Mouse (Mus musculus): ENCODE results near the gene Nipbl. TPM values are rescaled to one million over a fixed set of nuclear protein-coding genes. Genes with fewer than 3 reads are reported as not detected.

Gene Nipbl
- polyA plus RNA-seq, 1 experiment from 2014 or later: 12.5 TPM

DNA sequence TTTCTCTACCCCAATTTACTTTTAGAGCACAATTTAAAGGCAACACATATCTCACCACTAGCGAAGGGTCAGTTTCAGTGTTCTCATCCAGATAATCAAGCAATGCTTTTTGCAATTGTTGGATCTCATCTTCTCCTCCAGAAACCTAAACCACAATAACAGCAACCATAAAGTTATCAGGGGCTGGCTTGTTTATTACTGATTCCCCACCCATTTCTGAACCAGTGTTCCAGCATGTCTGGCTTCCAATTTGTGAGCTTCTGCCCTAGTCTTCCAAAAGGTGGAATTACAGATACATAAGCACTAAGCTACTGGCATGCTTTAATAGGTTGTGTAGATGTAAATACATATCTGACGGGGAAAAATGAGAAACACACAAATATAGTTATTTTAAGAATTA, 118.6 kb downstream of the Nipbl start:
- Histone ChIP-seq H3K9me3 (ENCODE audit: control insufficient read depth, low read length) (no peaks in the 10 kb centered on the region), H3K4me1 (ENCODE audit: control insufficient read depth, insufficient read depth, low read length) (no peaks in the 10 kb centered on the region), H3K4me2 (ENCODE audit: low read depth, low read length) (no peak overlapping the region), H3K36me3 (ENCODE audit: control insufficient read depth, insufficient read depth, low read length) (0 out of 2 replicates have a peak, but pooled peaks cover 3% of the 10 kb centered on the region), H3K9ac (ENCODE audit: low read depth, low read length) (no peak overlapping the region), H3K27me3 (replicated peaks; ENCODE audit: control insufficient read depth, insufficient read depth, low read length) (no peaks in the 10 kb centered on the region), H3K4me3 (ENCODE audit: low read length) (no peak overlapping the region), H3K27ac (ENCODE audit: low read length) (no peak overlapping the region)
- ATAC-seq: no peak
- 98% methylated on average over 2 of the region's 2 CpGs for WGBS

DNA sequence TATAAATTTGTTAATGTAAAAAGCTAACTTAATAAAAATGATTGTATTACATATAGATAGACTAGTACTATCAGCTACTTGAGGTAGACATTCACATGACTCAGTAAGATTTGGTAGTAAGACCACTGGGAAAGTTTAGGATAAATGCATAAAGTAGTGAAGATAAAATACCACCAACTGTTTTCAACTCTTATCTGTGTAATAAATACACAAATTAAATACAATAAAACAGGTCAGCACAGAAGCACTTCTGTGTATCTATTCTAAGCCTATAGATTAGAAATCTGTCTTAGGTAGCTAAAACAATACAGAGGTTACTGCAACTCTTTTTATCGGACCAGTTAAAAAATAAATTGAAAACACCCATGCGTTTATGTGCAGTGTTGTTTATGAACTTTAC, 119.4 kb downstream of the Nipbl start:
- H3K9ac ChIP-seq (ENCODE audit: low read depth, low read length): no peak overlapping the region
- H3K4me3 ChIP-seq (ENCODE audit: low read length): no peak overlapping the region
- no peak overlapping the region for H3K4me2 ChIP-seq (ENCODE audit: low read depth, low read length)
- 90% methylated on average over 2 of the region's 2 CpGs for WGBS
- no peaks in the 10 kb centered on the region for H3K4me1 ChIP-seq (ENCODE audit: control insufficient read depth, insufficient read depth, low read length)
- no peaks in the 10 kb centered on the region for H3K9me3 ChIP-seq (ENCODE audit: control insufficient read depth, low read length)
- H3K27ac ChIP-seq (ENCODE audit: low read length): no peak overlapping the region
- no peak for ATAC-seq
- H3K27me3 ChIP-seq (replicated peaks; ENCODE audit: control insufficient read depth, insufficient read depth, low read length): no peaks in the 10 kb centered on the region
- H3K36me3 ChIP-seq (ENCODE audit: control insufficient read depth, insufficient read depth, low read length): peaks cover 3% of the 10 kb centered on the region; the same call in 1 of the 2 replicates

DNA sequence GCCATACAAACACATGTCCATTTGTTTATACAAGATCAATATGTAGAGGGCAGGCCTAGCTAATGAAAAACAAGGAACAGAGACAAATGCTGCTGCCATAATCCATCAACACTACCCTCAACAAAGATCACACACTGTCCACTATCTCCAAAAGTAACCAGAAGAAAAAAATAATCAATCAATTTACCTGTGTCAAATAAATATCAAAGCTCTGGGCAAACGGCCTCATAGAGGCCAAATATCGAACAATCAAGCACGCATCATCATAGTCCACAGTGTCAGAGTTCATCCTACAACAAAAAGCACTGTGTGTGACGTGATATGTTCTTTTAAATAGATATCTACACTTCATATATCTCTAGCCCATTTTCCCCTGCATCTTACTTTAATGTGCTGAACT, 120.2 kb downstream of the Nipbl start:
- H3K27ac ChIP-seq (ENCODE audit: low read length): no peak overlapping the region
- H3K36me3 ChIP-seq (ENCODE audit: control insufficient read depth, insufficient read depth, low read length): peaks cover 3% of the 10 kb centered on the region; the same call in 1 of the 2 replicates
- WGBS: 85% methylated on average over 4 of the region's 4 CpGs
- ATAC-seq: no peak
- no peak overlapping the region for H3K4me3 ChIP-seq (ENCODE audit: low read length)
- H3K4me1 ChIP-seq (ENCODE audit: control insufficient read depth, insufficient read depth, low read length): no peaks in the 10 kb centered on the region
- no peak overlapping the region for H3K9ac ChIP-seq (ENCODE audit: low read depth, low read length)
- no peaks in the 10 kb centered on the region for H3K9me3 ChIP-seq (ENCODE audit: control insufficient read depth, low read length)
- H3K4me2 ChIP-seq (ENCODE audit: low read depth, low read length): no peak overlapping the region
- no peaks in the 10 kb centered on the region for H3K27me3 ChIP-seq (replicated peaks; ENCODE audit: control insufficient read depth, insufficient read depth, low read length)

DNA sequence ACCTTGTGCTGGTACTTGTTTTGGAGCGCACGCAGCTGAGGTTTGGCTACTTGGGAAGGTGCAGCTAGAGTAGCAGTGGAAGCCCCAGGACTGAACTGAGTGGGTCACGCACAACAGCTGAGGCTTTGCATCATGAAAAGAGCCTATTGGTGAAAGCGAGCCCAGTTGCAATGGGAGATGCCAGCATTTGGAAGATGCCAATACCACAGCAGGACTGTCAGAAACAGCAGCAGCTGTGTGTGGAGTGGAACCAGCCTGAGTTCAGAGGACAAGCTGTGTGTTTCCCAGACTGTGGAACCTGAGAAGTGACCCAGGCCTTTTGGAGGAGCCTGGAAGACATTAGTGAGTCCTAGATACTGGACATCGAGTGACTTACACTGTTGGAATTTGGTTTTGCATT, 122.8 kb downstream of the Nipbl start:
- no peak for ATAC-seq
- 95% methylated on average over 5 of the region's 5 CpGs for WGBS
- H3K36me3 ChIP-seq (ENCODE audit: control insufficient read depth, insufficient read depth, low read length): peaks cover 3% of the 10 kb centered on the region; the same call in 1 of the 2 replicates

DNA sequence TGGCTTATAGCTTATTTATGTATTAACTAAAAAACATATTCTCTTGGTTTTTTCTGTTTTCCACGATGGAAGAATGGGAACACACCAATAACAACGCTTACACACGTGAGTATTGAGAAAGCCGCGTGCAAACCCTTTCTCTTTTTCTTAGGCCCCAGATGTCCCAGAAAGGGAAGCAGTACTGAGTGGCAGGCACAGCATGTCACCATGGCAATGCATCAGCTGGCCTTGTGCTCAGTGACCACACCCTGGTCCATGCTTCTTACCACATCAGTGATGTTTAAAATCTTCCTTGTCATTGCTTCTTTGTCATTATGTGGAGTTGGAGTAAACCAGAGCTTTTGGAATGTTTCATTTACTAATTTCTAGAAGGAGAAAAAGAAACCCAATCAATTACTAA, 125.1 kb downstream of the Nipbl start:
- Histone ChIP-seq H3K36me3 (ENCODE audit: control insufficient read depth, insufficient read depth, low read length) (peaks cover 3% of the 10 kb centered on the region; the same call in 1 of the 2 replicates), H3K4me2 (ENCODE audit: low read depth, low read length) (no peak overlapping the region), H3K9ac (ENCODE audit: low read depth, low read length) (no peak overlapping the region), H3K4me1 (ENCODE audit: control insufficient read depth, insufficient read depth, low read length) (no peaks in the 10 kb centered on the region), H3K27ac (ENCODE audit: low read length) (no peak overlapping the region), H3K4me3 (ENCODE audit: low read length) (no peak overlapping the region), H3K27me3 (replicated peaks; ENCODE audit: control insufficient read depth, insufficient read depth, low read length) (no peaks in the 10 kb centered on the region), H3K9me3 (ENCODE audit: control insufficient read depth, low read length) (no peaks in the 10 kb centered on the region)
- no peak for ATAC-seq
- 94% methylated on average over 5 of the region's 5 CpGs for WGBS

More for the DNA sequence above, 122.8 kb downstream of the Nipbl start:
- Histone ChIP-seq H3K27me3 (replicated peaks; ENCODE audit: control insufficient read depth, insufficient read depth, low read length) (no peaks in the 10 kb centered on the region), H3K4me3 (ENCODE audit: low read length) (no peak overlapping the region), H3K4me2 (ENCODE audit: low read depth, low read length) (no peak overlapping the region), H3K9ac (ENCODE audit: low read depth, low read length) (no peak overlapping the region), H3K9me3 (ENCODE audit: control insufficient read depth, low read length) (no peaks in the 10 kb centered on the region), H3K27ac (ENCODE audit: low read length) (no peak overlapping the region), H3K4me1 (ENCODE audit: control insufficient read depth, insufficient read depth, low read length) (no peaks in the 10 kb centered on the region)

DNA sequence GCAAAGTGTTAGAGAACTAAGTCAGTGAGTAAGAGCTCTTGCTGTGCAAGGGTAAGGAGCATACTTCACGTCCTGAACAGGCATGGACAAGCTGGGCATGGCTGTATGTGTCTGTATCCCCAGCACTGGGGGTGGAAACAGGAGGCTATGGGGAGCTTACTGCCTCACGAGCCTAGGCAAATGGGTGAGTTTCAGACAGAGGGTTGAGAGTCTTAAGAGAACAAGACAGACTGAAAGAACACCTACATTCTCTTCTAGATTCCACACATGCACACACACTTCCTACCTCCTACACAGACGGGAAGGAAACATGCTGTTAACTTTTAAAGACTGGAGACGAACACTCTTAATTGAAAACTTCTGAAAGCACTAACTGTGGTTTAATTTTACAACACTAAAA, 126.9 kb downstream of the Nipbl start:
- ATAC-seq: no peak
- Histone ChIP-seq H3K9me3 (ENCODE audit: control insufficient read depth, low read length) (no peaks in the 10 kb centered on the region), H3K27ac (ENCODE audit: low read length) (no peak overlapping the region), H3K36me3 (ENCODE audit: control insufficient read depth, insufficient read depth, low read length) (peaks cover 7% of the 10 kb centered on the region; the same call in 1 of the 2 replicates), H3K4me3 (ENCODE audit: low read length) (no peak overlapping the region), H3K27me3 (replicated peaks; ENCODE audit: control insufficient read depth, insufficient read depth, low read length) (no peaks in the 10 kb centered on the region), H3K4me2 (ENCODE audit: low read depth, low read length) (no peak overlapping the region), H3K9ac (ENCODE audit: low read depth, low read length) (no peak overlapping the region), H3K4me1 (ENCODE audit: control insufficient read depth, insufficient read depth, low read length) (no peaks in the 10 kb centered on the region)
- 89% methylated on average over 4 of the region's 4 CpGs for WGBS

DNA sequence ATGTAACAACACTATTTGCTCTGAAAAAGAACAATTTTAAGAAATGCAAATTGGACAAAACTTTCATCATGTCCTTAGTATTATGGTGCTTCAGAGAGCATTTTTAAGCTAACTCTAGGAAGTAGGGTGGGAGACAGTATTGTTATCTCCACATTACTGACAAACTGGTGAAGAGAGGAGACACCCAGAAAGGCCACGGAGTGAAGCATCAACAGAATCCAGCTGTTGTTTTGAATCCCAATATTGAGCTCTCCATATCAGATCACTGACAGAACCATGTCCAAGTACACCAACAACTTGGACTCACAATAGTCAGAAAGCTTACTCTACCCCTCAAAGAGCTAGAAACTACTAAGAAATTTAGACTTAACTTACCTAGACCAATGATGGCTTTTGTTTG, 138.8 kb downstream of the Nipbl start:
- H3K36me3 ChIP-seq (ENCODE audit: control insufficient read depth, insufficient read depth, low read length): peaks cover 7% of the 10 kb centered on the region; the same call in 1 of the 2 replicates

DNA sequence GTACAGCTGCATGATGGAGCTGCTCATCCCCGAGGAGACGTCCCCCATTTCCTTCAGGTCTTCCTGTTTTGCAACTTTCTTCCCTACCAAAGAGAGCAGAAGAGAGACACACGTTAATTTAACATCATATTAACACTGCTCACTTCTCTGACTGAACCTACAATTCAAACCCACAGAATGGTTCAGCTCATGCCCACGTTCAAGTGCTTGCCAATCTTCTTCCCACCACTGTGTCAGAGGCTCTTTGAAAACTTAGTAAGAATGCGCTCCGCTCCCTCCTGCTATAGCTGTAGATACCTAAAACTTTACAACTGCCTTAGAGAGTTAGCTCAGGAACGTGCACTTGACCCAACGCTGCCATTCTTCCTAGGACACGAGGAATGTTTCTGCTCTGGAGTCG, 141.3 kb downstream of the Nipbl start:
- ATAC-seq: no peak
- WGBS: 92% methylated on average over 10 of the region's 10 CpGs
- Histone ChIP-seq H3K4me1 (ENCODE audit: control insufficient read depth, insufficient read depth, low read length) (no peaks in the 10 kb centered on the region), H3K27me3 (replicated peaks; ENCODE audit: control insufficient read depth, insufficient read depth, low read length) (no peaks in the 10 kb centered on the region), H3K4me2 (ENCODE audit: low read depth, low read length) (no peak overlapping the region), H3K9ac (ENCODE audit: low read depth, low read length) (no peak overlapping the region), H3K27ac (ENCODE audit: low read length) (no peak overlapping the region), H3K4me3 (ENCODE audit: low read length) (no peak overlapping the region), H3K36me3 (ENCODE audit: control insufficient read depth, insufficient read depth, low read length) (peaks cover 12% of the 10 kb centered on the region), H3K9me3 (ENCODE audit: control insufficient read depth, low read length) (no peaks in the 10 kb centered on the region)

More for the DNA sequence above, 138.8 kb downstream of the Nipbl start:
- no peaks in the 10 kb centered on the region for H3K4me1 ChIP-seq (ENCODE audit: control insufficient read depth, insufficient read depth, low read length)
- H3K9ac ChIP-seq (ENCODE audit: low read depth, low read length): no peak overlapping the region
- H3K27me3 ChIP-seq (replicated peaks; ENCODE audit: control insufficient read depth, insufficient read depth, low read length): no peaks in the 10 kb centered on the region
- H3K4me2 ChIP-seq (ENCODE audit: low read depth, low read length): no peak overlapping the region
- ATAC-seq: no peak
- H3K27ac ChIP-seq (ENCODE audit: low read length): no peak overlapping the region
- H3K4me3 ChIP-seq (ENCODE audit: low read length): no peak overlapping the region
- no peaks in the 10 kb centered on the region for H3K9me3 ChIP-seq (ENCODE audit: control insufficient read depth, low read length)
- WGBS: 88% methylated on average over 1 of the region's 1 CpGs

DNA sequence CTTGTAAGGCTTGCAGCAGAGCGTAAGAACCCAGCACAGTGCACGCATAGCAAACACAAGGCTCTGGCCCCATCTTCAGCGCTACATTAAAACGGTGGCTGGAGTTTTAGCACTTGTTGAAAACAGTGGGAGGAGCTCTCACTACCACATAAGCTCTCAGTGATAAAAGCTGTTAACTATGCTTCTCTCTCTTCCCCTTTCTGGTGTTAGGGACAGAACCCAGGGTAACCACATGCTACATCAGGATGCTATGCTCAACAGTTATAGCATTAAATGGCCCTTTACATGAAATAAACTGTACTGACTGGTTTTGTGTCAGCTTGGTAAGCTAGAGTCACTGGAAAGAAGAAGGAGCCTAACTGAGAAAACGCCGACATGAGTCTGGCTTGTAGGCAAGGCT, 150.1 kb downstream of the Nipbl start:
- no peak for ATAC-seq
- Histone ChIP-seq H3K27me3 (replicated peaks; ENCODE audit: control insufficient read depth, insufficient read depth, low read length) (no peaks in the 10 kb centered on the region), H3K4me2 (ENCODE audit: low read depth, low read length) (no peak overlapping the region), H3K9ac (ENCODE audit: low read depth, low read length) (no peak overlapping the region), H3K27ac (ENCODE audit: low read length) (no peak overlapping the region), H3K36me3 (ENCODE audit: control insufficient read depth, insufficient read depth, low read length) (peaks cover 27% of the 10 kb centered on the region), H3K9me3 (ENCODE audit: control insufficient read depth, low read length) (no peaks in the 10 kb centered on the region), H3K4me1 (ENCODE audit: control insufficient read depth, insufficient read depth, low read length) (no peaks in the 10 kb centered on the region), H3K4me3 (ENCODE audit: low read length) (no peak overlapping the region)
- WGBS: 92% methylated on average over 6 of the region's 6 CpGs

DNA sequence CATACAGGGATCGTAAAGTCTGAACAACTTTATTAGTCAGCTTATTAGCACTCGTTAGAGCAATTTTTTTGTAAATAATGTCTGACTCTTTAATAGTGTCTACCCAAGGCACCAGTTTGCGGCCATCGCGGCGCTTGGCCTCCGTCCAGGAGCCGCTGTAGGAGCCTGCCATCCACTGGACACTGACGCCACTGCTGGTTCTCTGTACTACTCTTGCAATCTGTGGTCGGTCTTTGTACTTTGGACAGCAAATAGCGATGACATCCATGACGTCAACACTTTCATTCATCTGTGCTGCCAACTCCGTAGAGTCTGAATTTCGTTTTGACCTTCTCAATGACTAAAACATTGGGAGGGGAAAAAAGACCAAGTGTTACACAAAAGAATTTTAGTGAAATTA, 153.0 kb downstream of the Nipbl start:
- ATAC-seq: no peak
- H3K4me2 ChIP-seq (ENCODE audit: low read depth, low read length): no peak overlapping the region
- H3K27me3 ChIP-seq (replicated peaks; ENCODE audit: control insufficient read depth, insufficient read depth, low read length): no peaks in the 10 kb centered on the region
- no peak overlapping the region for H3K9ac ChIP-seq (ENCODE audit: low read depth, low read length)
- H3K9me3 ChIP-seq (ENCODE audit: control insufficient read depth, low read length): no peaks in the 10 kb centered on the region
- no peak overlapping the region for H3K27ac ChIP-seq (ENCODE audit: low read length)
- no peaks in the 10 kb centered on the region for H3K4me1 ChIP-seq (ENCODE audit: control insufficient read depth, insufficient read depth, low read length)
- 90% methylated on average over 14 of the region's 14 CpGs for WGBS
- H3K36me3 ChIP-seq (ENCODE audit: control insufficient read depth, insufficient read depth, low read length): peaks cover 19% of the 10 kb centered on the region; the same call in 1 of the 2 replicates
- no peak overlapping the region for H3K4me3 ChIP-seq (ENCODE audit: low read length)
